Mouse (Mus musculus) CH12.LX (cell line): ENCODE measurements around the gene Dalrd3. TPM values are rescaled to one million over a fixed set of nuclear protein-coding genes. Genes with fewer than 3 reads are reported as not detected.

Experiments used
- DNase-seq: peaks from one replicate; pipeline ENCODE4 v3.0.0-alpha.2; 2013; ENCODE audit errors: extremely low read depth
- H3K27ac ChIP-seq: 2 replicates; pipeline ENCODE4 v1.5.1; 2012; ENCODE audit warnings: low read depth, mild to moderate bottlenecking, control low read depth, moderate library complexity; ENCODE audit not compliant: insufficient read depth
- H3K27me3 ChIP-seq: replicated peaks from 2 replicates; pipeline ENCODE3; 2012; ENCODE audit warnings: inconsistent platforms
- H3K36me3 ChIP-seq, 2 experiments: replicated peaks in 1 of 2; 2 replicates each; pipeline versions ENCODE3 to v1.6.1; 2012; ENCODE audit warnings: inconsistent platforms in 1 of 2, low read length in 1 of 2, mild to moderate bottlenecking in 1 of 2, mixed read lengths in 1 of 2, moderate library complexity in 1 of 2; ENCODE audit not compliant: control insufficient read depth in 1 of 2, insufficient read depth in 1 of 2
- H3K4me1 ChIP-seq, 2 experiments: 2 replicates each; pipeline ENCODE4 v1.6.1; 2012; ENCODE audit warnings: inconsistent platforms in 1 of 2, moderate library complexity in 1 of 2; ENCODE audit not compliant: insufficient read depth in 2 of 2, control insufficient read depth in 1 of 2
- H3K4me2 ChIP-seq: 2 replicates; pipeline ENCODE4 v1.6.1; 2012; ENCODE audit warnings: low read depth, mild to moderate bottlenecking, control low read depth; ENCODE audit not compliant: poor library complexity, insufficient read depth, severe bottlenecking
- H3K4me3 ChIP-seq, 3 experiments: fragments of 150-350 bp in 1 of 3; sonication (generic) in 1 of 3; replicated peaks in 1 of 3; 2 replicates each; pipeline versions ENCODE3 to v1.5.1; 2011 to 2012; ENCODE audit warnings: low read depth in 2 of 3, low read length in 2 of 3, mild to moderate bottlenecking in 2 of 3, moderate library complexity in 2 of 3, control low read depth in 1 of 3, improper control_type of control experiment in 1 of 3, inconsistent platforms in 1 of 3, mixed read lengths in 1 of 3; ENCODE audit not compliant: poor library complexity in 1 of 3
- H3K79me2 ChIP-seq: replicated peaks from 2 replicates; pipeline ENCODE4 v1.6.1; 2012; ENCODE audit warnings: mild to moderate bottlenecking, moderate library complexity; ENCODE audit not compliant: control insufficient read depth, poor library complexity, insufficient read depth, severe bottlenecking; ENCODE audit errors: extremely low read depth
- H3K9ac ChIP-seq: 2 replicates; pipeline ENCODE4 v1.6.1; 2012; ENCODE audit warnings: low read depth, mild to moderate bottlenecking, control low read depth, moderate library complexity; ENCODE audit not compliant: insufficient read depth
- H3K9me3 ChIP-seq: replicated peaks from 2 replicates; pipeline ENCODE3; 2012; ENCODE audit warnings: low read length, inconsistent platforms, mixed read lengths
- CHD2 ChIP-seq: IDR thresholded peaks from 2 replicates; pipeline ENCODE4 v1.6.1; 2011; ENCODE audit warnings: low read length, improper control_type of control experiment
- ETS1 ChIP-seq: conservative IDR thresholded peaks from 2 replicates; pipeline ENCODE4 v1.6.1; 2012; ENCODE audit warnings: low read depth, mild to moderate bottlenecking, inconsistent platforms, low read length, improper control_type of control experiment, moderate library complexity
- JUN ChIP-seq: IDR thresholded peaks from 2 replicates; pipeline ENCODE4 v1.6.1; 2011; ENCODE audit warnings: low read depth, mild to moderate bottlenecking, low read length, improper control_type of control experiment, moderate library complexity; ENCODE audit not compliant: insufficient read depth
- JUND ChIP-seq: conservative IDR thresholded peaks from 2 replicates; pipeline ENCODE4 v1.6.1; 2011; ENCODE audit warnings: low read depth, low read length, improper control_type of control experiment
- MAFK ChIP-seq: IDR thresholded peaks from 2 replicates; pipeline ENCODE4 v1.6.1; 2011; ENCODE audit warnings: low read length, improper control_type of control experiment; ENCODE audit not compliant: insufficient replicate concordance
- MAX ChIP-seq: IDR thresholded peaks from 2 replicates; pipeline ENCODE4 v1.6.1; 2011; ENCODE audit warnings: low read length, improper control_type of control experiment
- NELFE ChIP-seq: IDR thresholded peaks from 2 replicates; pipeline ENCODE4 v1.6.1; 2011; ENCODE audit warnings: low read depth, low read length, improper control_type of control experiment
- NRF1 ChIP-seq: IDR thresholded peaks from 2 replicates; pipeline ENCODE4 v1.6.1; 2014; ENCODE audit warnings: low read depth, mild to moderate bottlenecking, inconsistent platforms, low read length, improper control_type of control experiment, moderate library complexity
- SMC3 ChIP-seq: IDR thresholded peaks from 2 replicates; pipeline ENCODE4 v1.6.1; 2011; ENCODE audit warnings: low read depth, low read length, improper control_type of control experiment
- TBP ChIP-seq: conservative IDR thresholded peaks from 2 replicates; pipeline ENCODE4 v1.6.1; 2011; ENCODE audit warnings: low read depth, low read length, improper control_type of control experiment
- TCF12 ChIP-seq: IDR thresholded peaks from 2 replicates; pipeline ENCODE4 v1.6.1; 2014; ENCODE audit warnings: low read depth, mild to moderate bottlenecking, inconsistent platforms, low read length, improper control_type of control experiment
- USF2 ChIP-seq: conservative IDR thresholded peaks from 2 replicates; pipeline ENCODE4 v1.6.1; 2011; ENCODE audit warnings: low read depth, low read length, improper control_type of control experiment
- ZKSCAN1 ChIP-seq: IDR thresholded peaks from 2 replicates; pipeline ENCODE4 v1.6.1; 2012; ENCODE audit warnings: low read depth, inconsistent platforms, low read length, improper control_type of control experiment, borderline replicate concordance
- ZMIZ1 ChIP-seq: IDR thresholded peaks from 2 replicates; pipeline ENCODE4 v1.6.1; 2012; ENCODE audit warnings: low read depth, mild to moderate bottlenecking, inconsistent platforms, low read length, improper control_type of control experiment
- dilution Hi-C: fragments of 300-500 bp; cut with MboI; formaldehyde crosslinking; loops from 2 replicates; pipeline ENCODE4 v1.14.3; 2020; ENCODE audit warnings: low sequenced_read_pairs; ENCODE audit not compliant: extremely low pct_unique_long_range_greater_than_20kb, extremely low pct_ligation_motif_present
- in situ Hi-C: fragments of 300-500 bp; cut with MboI; formaldehyde crosslinking; loops from 3 replicates; pipeline ENCODE4 v1.14.3; 2019; ENCODE audit warnings: low sequenced_read_pairs, low pct_ligation_motif_present, low pct_unique_long_range_greater_than_20kb, mixed read lengths
- polyA plus RNA-seq: library from polyadenylated mRNA; unstranded; fragments of >175 nt; gene quantifications from 2 replicates; pipeline ENCODE4 v1.2.1, GENCODE M21; 2012; ENCODE audit warnings: low read depth; ENCODE audit not compliant: insufficient read length
- total RNA-seq, 2 experiments: library from RNA; depleted of rRNA; stranded (reverse); fragments of 300-350 nt in 1 of 2; fragments of >200 nt in 1 of 2; gene quantifications; 2 replicates each; pipeline ENCODE4 v1.2.3; 2012 to 2014

The Dalrd3 gene
- total and polyA plus RNA-seq, 3 experiments, result 52.6 to 114 (median 110) TPM

GRCm38 (mm10) chr9:108521604-108522003 is 48.1 kb upstream of the Dalrd3 start:
- peaks cover 4 to 46% of the 10 kb centered on the region in 2 experiments; a peak in 3 of 4 replicates for H3K4me1 ChIP-seq
- H3K79me2 ChIP-seq, result peaks cover 81% of the 10 kb centered on the region
- dilution Hi-C loops, result no loop called here

GRCm38 (mm10) chr9:108523341-108523740 is 46.3 kb upstream of the Dalrd3 start:
- no peak overlapping the region for H3K4me2 ChIP-seq
- no peak for TF ChIP-seq NELFE
- no peak for TF ChIP-seq JUN
- TF ChIP-seq ZMIZ1, result no peak
- no peak for TF ChIP-seq MAX
- TF ChIP-seq MAFK, result no peak
- no peak for TF ChIP-seq SMC3
- no peak for TF ChIP-seq USF2
- TF ChIP-seq ETS1, result no peak
- no peak for TF ChIP-seq TBP
- no peak for TF ChIP-seq ZKSCAN1
- no peak for TF ChIP-seq CHD2
- dilution Hi-C loops (no loop called here), in situ Hi-C loops (no loop called here)
- DNase-seq, result no peak
- no peaks in the 10 kb centered on the region for H3K27me3 ChIP-seq
- no peak overlapping the region for H3K4me3 ChIP-seq
- H3K36me3 ChIP-seq, result peaks cover 21 to 62% of the 10 kb centered on the region in 2 experiments
- no peak overlapping the region for H3K27ac ChIP-seq
- no peaks in the 10 kb centered on the region for H3K9me3 ChIP-seq
- H3K9ac ChIP-seq, result no peak overlapping the region
- peaks cover 88% of the 10 kb centered on the region for H3K79me2 ChIP-seq
- peaks cover 4 to 52% of the 10 kb centered on the region in 2 experiments; a peak in 3 of 4 replicates for H3K4me1 ChIP-seq

More at GRCm38 (mm10) chr9:108521604-108522003, 48.1 kb upstream of the Dalrd3 start:
- DNase-seq, result no peak
- in situ Hi-C loops, result no loop called here
- Histone ChIP-seq H3K4me2 (peak overlapping the region; percentile 21), H3K9ac (no peak overlapping the region)
- TF ChIP-seq TCF12 (no peak), JUND (peak; percentile 42; the same call in 1 of the 2 replicates), JUN (peak; percentile 18; the same call in 1 of the 2 replicates), USF2 (no peak), NRF1 (no peak)
- TF ChIP-seq, all 38 proteins: peak for 2
- Histone ChIP-seq H3K36me3 (peaks cover 12 to 47% of the 10 kb centered on the region in 2 experiments), H3K27ac (no peak overlapping the region), H3K9me3 (no peaks in the 10 kb centered on the region), H3K27me3 (no peaks in the 10 kb centered on the region), H3K4me3 (no peak overlapping the region)
